Mouse (Mus musculus) kidney, embryonic 16.5 days (tissue): ENCODE measurements at regions not wholly inside any gene's neighbourhood (a gene's known extent, or its start where the extent isn't known, plus 50 kb on each side); places are given as distances from the start of the nearest gene placed in this dataset.

Experiments
- ATAC-seq: fragments of 200-750 bp; cut with Nextera tagmentation; 2 replicates; pipeline ENCODE4 v1.8.0; 2017; ENCODE audit warnings: moderate TSS enrichment; ENCODE audit not compliant: low FRiP score, low TSS enrichment
- H3K27ac ChIP-seq: fragments of 300-500 bp; sonication (generic); 2 replicates; pipeline ENCODE4 v1.5.1; 2014; ENCODE audit warnings: low read length
- H3K27me3 ChIP-seq: fragments of 300-500 bp; sonication (generic); 2 replicates; pipeline ENCODE4 v1.6.1; 2014; ENCODE audit warnings: low read length, control low read depth, mixed read lengths; ENCODE audit not compliant: insufficient read depth
- H3K36me3 ChIP-seq: fragments of 300-500 bp; sonication (generic); 2 replicates; pipeline ENCODE4 v1.6.1; 2014; ENCODE audit warnings: low read length, control low read depth, mixed read lengths; ENCODE audit not compliant: insufficient read depth
- H3K4me1 ChIP-seq: fragments of 300-500 bp; sonication (generic); 2 replicates; pipeline ENCODE4 v1.6.1; 2014; ENCODE audit warnings: low read length, control low read depth, mixed read lengths; ENCODE audit not compliant: insufficient read depth
- H3K4me2 ChIP-seq: fragments of 300-500 bp; sonication (generic); replicated peaks from 2 replicates; pipeline ENCODE4 v1.6.1; 2014; ENCODE audit warnings: low read depth, low read length
- H3K4me3 ChIP-seq: fragments of 300-500 bp; sonication (generic); 2 replicates; pipeline ENCODE4 v1.5.1; 2014; ENCODE audit warnings: mild to moderate bottlenecking, low read length
- H3K9ac ChIP-seq: fragments of 300-500 bp; sonication (generic); replicated peaks from 2 replicates; pipeline ENCODE4 v1.6.1; 2014; ENCODE audit warnings: low read length
- H3K9me3 ChIP-seq: fragments of 300-500 bp; sonication (generic); 2 replicates; pipeline ENCODE4 v1.6.1; 2016; ENCODE audit warnings: low read length, control low read depth
- WGBS: fragments of 180-500 bp; shearing (Covaris S2); extraction: QIAGEN DNeasy Blood & Tissue Kit; methylation state at CpG from one replicate; pipeline ENCODE4 v1.1.7; 2014; 5-methylcytosine and 5-hydroxymethylcytosine counted together

DNA sequence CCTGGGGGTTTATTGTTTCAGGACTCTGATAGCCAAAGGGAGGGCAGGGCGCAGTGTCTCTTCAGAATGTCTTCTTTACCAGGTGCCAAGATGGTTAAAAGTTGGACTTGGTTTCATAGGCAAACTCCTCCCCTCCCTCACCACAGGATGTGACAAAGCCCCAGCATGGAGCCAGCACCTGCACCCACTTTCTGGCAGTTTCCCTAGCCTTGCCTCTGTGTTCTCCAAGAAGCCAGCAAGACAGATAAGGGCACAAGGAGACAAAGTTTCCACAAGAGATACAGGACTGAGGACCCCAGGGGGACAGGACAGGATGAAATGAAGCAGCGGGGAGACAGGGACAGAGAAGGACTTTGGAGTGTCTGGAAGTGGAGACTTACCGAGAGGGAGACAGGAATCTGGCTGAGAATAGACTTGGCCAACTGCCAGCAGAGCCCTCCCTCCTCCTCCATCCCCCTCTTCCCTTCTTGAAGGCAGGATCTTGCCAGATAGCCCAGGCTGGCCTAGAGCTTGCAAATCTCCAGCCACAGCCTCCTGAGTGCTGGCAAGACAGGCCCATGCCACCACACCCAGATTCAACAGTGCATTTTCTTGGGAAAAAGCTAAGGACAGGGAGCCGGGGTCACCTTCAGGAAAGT, 181.5 kb upstream of the Sdk2 start:
- Histone ChIP-seq H3K9ac (no peak overlapping the region), H3K27ac (no peak overlapping the region), H3K36me3 (no peaks in the 10 kb centered on the region), H3K4me2 (no peak overlapping the region), H3K4me3 (no peak overlapping the region), H3K9me3 (no peaks in the 10 kb centered on the region), H3K27me3 (no peaks in the 10 kb centered on the region), H3K4me1 (no peaks in the 10 kb centered on the region)
- ATAC-seq, result no peak
- WGBS, result 64% methylated on average over 4 of the region's 4 CpGs

DNA sequence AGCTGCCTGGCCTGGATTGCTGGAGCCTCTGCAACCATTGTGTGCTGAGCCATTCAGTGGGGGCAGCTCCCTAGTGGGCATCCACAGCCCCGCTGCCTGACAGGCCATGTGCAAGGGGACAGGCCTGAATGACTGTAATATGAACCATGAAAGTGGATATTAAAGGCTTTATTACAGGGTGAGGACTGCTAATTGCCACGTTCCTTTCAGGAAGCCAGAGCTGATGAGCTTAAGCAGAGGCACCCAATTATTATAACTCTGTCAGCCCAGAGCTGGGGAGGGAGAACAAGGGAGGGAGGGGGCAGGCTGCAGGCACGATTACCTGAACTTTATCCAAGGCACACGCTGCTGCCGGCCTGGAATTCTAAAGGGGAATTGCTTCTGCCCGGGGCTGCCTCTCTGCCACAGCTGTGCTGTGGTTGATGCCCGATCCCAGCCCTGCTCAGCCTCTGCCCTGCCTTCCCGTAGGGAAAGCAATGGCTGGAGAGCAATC, 172.5 kb upstream of the Sdk2 start:
- Histone ChIP-seq H3K36me3 (no peaks in the 10 kb centered on the region), H3K4me2 (no peak overlapping the region), H3K9me3 (no peaks in the 10 kb centered on the region), H3K27ac (no peak overlapping the region), H3K4me1 (no peaks in the 10 kb centered on the region), H3K4me3 (no peak overlapping the region), H3K27me3 (no peaks in the 10 kb centered on the region), H3K9ac (no peak overlapping the region)
- WGBS, result 17% methylated on average over 8 of the region's 8 CpGs
- ATAC-seq, result no peak

DNA sequence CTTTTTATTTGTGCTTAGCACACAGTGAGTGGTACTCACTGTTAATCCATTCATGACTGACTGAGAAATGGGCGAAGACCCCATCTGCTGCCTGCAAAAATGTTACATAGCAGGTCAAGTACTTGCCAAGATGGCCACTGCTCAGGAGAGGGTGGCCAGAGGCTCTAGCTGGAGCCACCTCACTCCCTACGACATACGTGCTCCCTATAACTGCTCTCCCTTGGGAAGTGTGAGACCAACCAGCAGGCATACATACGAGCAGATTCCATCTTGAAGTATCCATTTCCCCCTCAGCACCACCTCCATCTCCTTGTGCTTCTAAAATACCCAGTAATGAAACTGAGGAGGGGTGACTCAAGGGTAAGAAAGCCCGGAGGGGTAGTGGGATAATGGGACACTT, 172.0 kb upstream of the Sdk2 start:
- Histone ChIP-seq H3K9me3 (no peaks in the 10 kb centered on the region), H3K27ac (no peak overlapping the region), H3K4me1 (no peaks in the 10 kb centered on the region), H3K9ac (no peak overlapping the region), H3K27me3 (no peaks in the 10 kb centered on the region), H3K4me3 (no peak overlapping the region), H3K36me3 (no peaks in the 10 kb centered on the region), H3K4me2 (no peak overlapping the region)
- no peak for ATAC-seq
- WGBS, result 74% methylated on average over 5 of the region's 5 CpGs

DNA sequence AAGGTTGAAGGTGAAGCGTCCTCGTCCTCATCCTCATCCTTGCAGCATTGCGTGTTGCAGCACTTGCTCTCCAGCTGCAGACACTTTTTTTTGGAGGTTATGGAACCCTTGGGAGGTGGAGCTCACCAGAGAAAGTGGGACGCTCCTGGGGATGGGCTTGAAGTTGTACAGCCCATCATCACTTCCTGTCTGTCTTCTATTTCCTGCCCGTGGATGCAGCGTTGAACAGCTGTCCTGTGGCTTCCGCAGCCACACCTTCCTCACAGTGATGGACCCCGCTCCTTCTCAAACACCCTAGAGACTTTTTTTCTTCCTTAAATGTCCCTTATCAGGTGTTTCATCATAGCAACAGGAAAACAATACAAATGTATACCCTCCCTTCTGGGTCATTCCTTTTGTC, 171.5 kb upstream of the Sdk2 start:
- Histone ChIP-seq H3K9me3 (no peaks in the 10 kb centered on the region), H3K4me3 (no peak overlapping the region), H3K27me3 (no peaks in the 10 kb centered on the region), H3K27ac (no peak overlapping the region), H3K9ac (no peak overlapping the region), H3K4me2 (no peak overlapping the region), H3K36me3 (no peaks in the 10 kb centered on the region), H3K4me1 (no peaks in the 10 kb centered on the region)
- ATAC-seq, result no peak
- 68% methylated on average over 8 of the region's 8 CpGs for WGBS

- Histone ChIP-seq H3K9me3 (no peaks in the 10 kb centered on the region), H3K4me2 (no peak overlapping the region), H3K27me3 (no peaks in the 10 kb centered on the region), H3K27ac (no peak overlapping the region), H3K4me3 (no peak overlapping the region), H3K36me3 (no peaks in the 10 kb centered on the region), H3K4me1 (no peaks in the 10 kb centered on the region), H3K9ac (no peak overlapping the region)
- no peak for ATAC-seq
- 55% methylated on average over 1 of the region's 1 CpGs for WGBS
Observed at GRCm38 (mm10) chr11:114234542-114234910, 167.7 kb upstream of the Sdk2 start.

GRCm38 (mm10) chr11:114233636-114234541, 167.0 kb upstream of the Sdk2 start:
- peaks cover 3% of the 10 kb centered on the region for H3K9me3 ChIP-seq
- 84% methylated on average over 19 of the region's 19 CpGs for WGBS
- H3K4me2 ChIP-seq, result no peak overlapping the region
- no peak overlapping the region for H3K4me3 ChIP-seq
- no peaks in the 10 kb centered on the region for H3K4me1 ChIP-seq
- ATAC-seq, result no peak
- H3K27me3 ChIP-seq, result no peaks in the 10 kb centered on the region
- H3K36me3 ChIP-seq, result no peaks in the 10 kb centered on the region
- no peak overlapping the region for H3K9ac ChIP-seq
- H3K27ac ChIP-seq, result no peak overlapping the region

- 80% methylated on average over 4 of the region's 4 CpGs for WGBS
Observed at GRCm38 (mm10) chr11:114231841-114232240, 165.0 kb upstream of the Sdk2 start.

GRCm38 (mm10) chr11:114229763-114230162, 162.9 kb upstream of the Sdk2 start:
- 25% methylated on average over 8 of the region's 8 CpGs for WGBS
- H3K4me3 ChIP-seq, result no peak overlapping the region
- H3K4me1 ChIP-seq, result no peaks in the 10 kb centered on the region
- peaks cover 3% of the 10 kb centered on the region for H3K9me3 ChIP-seq
- H3K27me3 ChIP-seq, result no peaks in the 10 kb centered on the region
- 0 out of 2 replicates have a peak overlapping the region, but pooled peaks have one; percentile 57 for H3K27ac ChIP-seq
- H3K36me3 ChIP-seq, result no peaks in the 10 kb centered on the region
- ATAC-seq, result peak; percentile 67; the same call in 1 of the 2 replicates
- no peak overlapping the region for H3K9ac ChIP-seq
- H3K4me2 ChIP-seq, result no peak overlapping the region

More at GRCm38 (mm10) chr11:114231841-114232240, 165.0 kb upstream of the Sdk2 start:
- no peaks in the 10 kb centered on the region for H3K4me1 ChIP-seq
- peaks cover 3% of the 10 kb centered on the region for H3K9me3 ChIP-seq
- no peaks in the 10 kb centered on the region for H3K36me3 ChIP-seq
- no peak overlapping the region for H3K4me3 ChIP-seq
- H3K4me2 ChIP-seq, result no peak overlapping the region
- ATAC-seq, result no peak
- no peaks in the 10 kb centered on the region for H3K27me3 ChIP-seq
- no peak overlapping the region for H3K9ac ChIP-seq
- no peak overlapping the region for H3K27ac ChIP-seq

DNA sequence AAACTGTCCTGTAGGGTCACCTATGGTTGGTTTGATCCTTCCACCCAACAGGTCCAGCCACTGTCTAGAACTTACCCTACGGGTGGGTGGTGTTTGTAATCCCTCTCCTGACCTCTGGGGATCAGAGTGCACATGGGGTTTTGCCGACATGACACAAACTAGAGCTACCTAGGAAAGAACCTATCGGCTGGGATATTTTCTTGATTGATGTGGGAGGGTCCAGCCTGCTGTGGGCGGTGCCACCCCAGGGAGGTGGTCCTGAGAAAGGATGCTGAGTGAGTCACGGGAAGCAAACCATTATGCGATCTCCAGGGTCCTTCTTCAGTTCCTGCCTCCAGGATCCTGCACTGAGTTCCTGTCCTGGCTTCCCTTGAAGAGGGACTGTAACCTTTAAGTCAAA, 162.3 kb upstream of the Sdk2 start:
- no peak overlapping the region for H3K4me2 ChIP-seq
- no peaks in the 10 kb centered on the region for H3K4me1 ChIP-seq
- H3K9ac ChIP-seq, result no peak overlapping the region
- no peaks in the 10 kb centered on the region for H3K27me3 ChIP-seq
- H3K27ac ChIP-seq, result peak overlapping the region; percentile 57; the same call in 1 of the 2 replicates
- no peak overlapping the region for H3K4me3 ChIP-seq
- H3K9me3 ChIP-seq, result peaks cover 3% of the 10 kb centered on the region
- WGBS, result 76% methylated on average over 6 of the region's 6 CpGs
- H3K36me3 ChIP-seq, result no peaks in the 10 kb centered on the region
- peak; percentile 25; the same call in 1 of the 2 replicates for ATAC-seq

DNA sequence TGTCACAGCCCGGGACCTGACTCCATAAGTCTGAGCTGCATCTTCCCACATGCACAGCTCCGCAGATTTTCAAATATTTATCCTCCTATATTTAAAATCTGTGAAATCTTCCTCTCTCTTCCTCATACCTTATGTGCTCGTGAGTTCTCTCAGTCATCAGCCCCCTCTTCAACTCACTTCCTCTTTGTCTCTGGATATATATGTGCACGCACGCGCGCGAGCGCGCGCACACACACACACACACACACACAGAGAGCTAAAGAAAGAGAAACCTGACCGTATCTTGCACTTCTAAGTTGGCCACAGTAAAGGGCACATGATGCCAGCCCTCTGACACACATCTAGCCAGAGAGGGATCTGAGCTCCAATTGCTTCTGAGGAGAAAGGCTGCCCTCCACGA, 159.7 kb upstream of the Sdk2 start:
- whole genome bisulfite sequencing, result 93% methylated on average over 13 of the region's 13 CpGs
- H3K27ac ChIP-seq, result no peak overlapping the region
- no peak for ATAC-seq
- no peaks in the 10 kb centered on the region for H3K4me1 ChIP-seq
- H3K4me3 ChIP-seq, result no peak overlapping the region
- no peak overlapping the region for H3K9ac ChIP-seq
- no peaks in the 10 kb centered on the region for H3K27me3 ChIP-seq
- no peaks in the 10 kb centered on the region for H3K36me3 ChIP-seq
- H3K9me3 ChIP-seq, result peaks cover 7% of the 10 kb centered on the region
- H3K4me2 ChIP-seq, result no peak overlapping the region
